Mouse (Mus musculus): ENCODE results near the gene Gm28048. TPM values are rescaled to one million over a fixed set of nuclear protein-coding genes. Genes with fewer than 3 reads are reported as not detected.

Gm28048 gene
- polyA plus RNA-seq, 1 experiment from 2014 or later: 34.8 TPM

- no peak for DNase-seq (ENCODE audit: low spot score)
- 82% methylated on average over 2 of the region's 2 CpGs for WGBS
Observed at GRCm38 (mm10) chr11:22994271-22994670, 12.4 kb upstream of the Gm28048 start.

GRCm38 (mm10) chr11:22991218-22991835 is 9.4 kb upstream of the Gm28048 start:
- Histone ChIP-seq H3K4me1 (replicated peaks; ENCODE audit: insufficient read depth, low read length) (peaks cover 6% of the 10 kb centered on the region), H3K27ac (no peak overlapping the region; the same call in 1 of the 2 replicates), H3K27me3 (ENCODE audit: insufficient read depth, low read length) (no peaks in the 10 kb centered on the region), H3K4me3 (replicated peaks; ENCODE audit: low read depth, low read length) (peak overlapping the region; percentile 77), H3K9me3 (replicated peaks; ENCODE audit: low read length) (no peaks in the 10 kb centered on the region), H3K36me3 (ENCODE audit: insufficient read depth, low read length) (peaks cover 21% of the 10 kb centered on the region; the same call in 1 of the 2 replicates), H3K4me2 (ENCODE audit: low read length) (peak overlapping the region; percentile 68), H3K9ac (ENCODE audit: low read depth, low read length) (peak overlapping the region; percentile 90)
- no peak for TF ChIP-seq CTCF (IDR thresholded peaks at IDR 0.05; ENCODE audit: low read depth)
- DNase-seq (ENCODE audit: low spot score) (no peak), ATAC-seq (replicated peaks; ENCODE audit: low FRiP score, low read depth) (no peak)
- 6% methylated on average over 14 of the region's 14 CpGs for WGBS

More at GRCm38 (mm10) chr11:22994271-22994670, 12.4 kb upstream of the Gm28048 start:
- Histone ChIP-seq H3K4me1 (replicated peaks; ENCODE audit: insufficient read depth, low read length) (peaks cover 6% of the 10 kb centered on the region), H3K27ac (no peak overlapping the region), H3K4me3 (replicated peaks; ENCODE audit: low read depth, low read length) (no peak overlapping the region), H3K9me3 (replicated peaks; ENCODE audit: low read length) (no peaks in the 10 kb centered on the region), H3K36me3 (ENCODE audit: insufficient read depth, low read length) (peaks cover 34% of the 10 kb centered on the region), H3K4me2 (ENCODE audit: low read length) (no peak overlapping the region), H3K27me3 (ENCODE audit: insufficient read depth, low read length) (no peaks in the 10 kb centered on the region), H3K9ac (ENCODE audit: low read depth, low read length) (no peak overlapping the region)
- no peak for TF ChIP-seq CTCF (IDR thresholded peaks at IDR 0.05; ENCODE audit: low read depth)
- ATAC-seq (replicated peaks; ENCODE audit: low FRiP score, low read depth): no peak

- peak within 1 kb of the TSS; percentile 90 for H3K9ac ChIP-seq (ENCODE audit: low read depth, low read length)
- WGBS: under 1% methylated on average over 66 of the region's 66 CpGs
- peaks cover 20% of the 10 kb centered on the region; the same call in 1 of the 2 replicates for H3K36me3 ChIP-seq (ENCODE audit: insufficient read depth, low read length)
- H3K27ac ChIP-seq: peak within 1 kb of the TSS; percentile 92
- peaks cover 6% of the 10 kb centered on the region for H3K4me1 ChIP-seq (replicated peaks; ENCODE audit: insufficient read depth, low read length)
- H3K4me3 ChIP-seq (replicated peaks; ENCODE audit: low read depth, low read length): peak within 1 kb of the TSS; percentile 77
- H3K9me3 ChIP-seq (replicated peaks; ENCODE audit: low read length): no peaks in the 10 kb centered on the region
- no peaks in the 10 kb centered on the region for H3K27me3 ChIP-seq (ENCODE audit: insufficient read depth, low read length)
- DNase-seq (ENCODE audit: low spot score): peak; percentile 97
- TF ChIP-seq CTCF (IDR thresholded peaks at IDR 0.05; ENCODE audit: low read depth): no peak
- ATAC-seq (replicated peaks; ENCODE audit: low FRiP score, low read depth): peak; percentile 98
- peak within 1 kb of the TSS; percentile 68 for H3K4me2 ChIP-seq (ENCODE audit: low read length)
Observed at GRCm38 (mm10) chr11:22990393-22991126, 8.7 kb upstream of the Gm28048 start, which contains the start of gene Cct4. Cct4 (plus strand) TSS chr11:22990519.

DNA sequence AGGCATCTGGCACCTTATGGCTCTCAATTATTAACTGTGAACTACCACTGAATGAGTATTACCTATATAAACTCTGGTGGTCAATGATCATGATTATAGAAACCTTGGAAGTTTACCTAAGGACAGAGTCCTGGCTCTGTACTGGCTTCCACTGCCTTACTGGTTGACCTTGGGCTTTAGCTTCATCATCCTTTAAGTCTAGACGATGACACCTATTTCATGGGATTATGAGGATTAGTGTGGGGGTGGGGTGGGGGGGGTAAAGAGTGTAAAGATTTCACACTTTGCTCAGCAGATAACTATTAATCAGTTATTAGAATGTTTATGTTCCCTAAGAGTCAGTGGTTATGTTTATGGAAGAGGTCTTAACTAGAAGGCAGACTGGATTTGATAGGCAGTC is 7.9 kb upstream of the Gm28048 start:
- no peak for ATAC-seq (replicated peaks; ENCODE audit: low FRiP score, low read depth)

GRCm38 (mm10) chr11:22987357-22987756 is 5.5 kb upstream of the Gm28048 start:
- WGBS: 40% methylated on average over 2 of the region's 2 CpGs
- H3K9me3 ChIP-seq (replicated peaks; ENCODE audit: low read length): no peaks in the 10 kb centered on the region
- H3K27ac ChIP-seq: no peak overlapping the region
- no peak overlapping the region for H3K4me2 ChIP-seq (ENCODE audit: low read length)
- peaks cover 5% of the 10 kb centered on the region for H3K4me1 ChIP-seq (replicated peaks; ENCODE audit: insufficient read depth, low read length)
- peak; percentile 75 for DNase-seq (ENCODE audit: low spot score)
- no peak for ATAC-seq (replicated peaks; ENCODE audit: low FRiP score, low read depth)
- TF ChIP-seq CTCF (IDR thresholded peaks at IDR 0.05; ENCODE audit: low read depth): peak; percentile 89
- no peak overlapping the region for H3K9ac ChIP-seq (ENCODE audit: low read depth, low read length)
- H3K36me3 ChIP-seq (ENCODE audit: insufficient read depth, low read length): no peaks in the 10 kb centered on the region
- H3K27me3 ChIP-seq (ENCODE audit: insufficient read depth, low read length): no peaks in the 10 kb centered on the region
- no peak overlapping the region for H3K4me3 ChIP-seq (replicated peaks; ENCODE audit: low read depth, low read length)

More for the DNA sequence above, 7.9 kb upstream of the Gm28048 start:
- Histone ChIP-seq H3K27ac (peak overlapping the region; percentile 92), H3K36me3 (ENCODE audit: insufficient read depth, low read length) (peaks cover 14% of the 10 kb centered on the region; the same call in 1 of the 2 replicates), H3K4me1 (replicated peaks; ENCODE audit: insufficient read depth, low read length) (peaks cover 6% of the 10 kb centered on the region), H3K4me3 (replicated peaks; ENCODE audit: low read depth, low read length) (peak overlapping the region; percentile 77), H3K9me3 (replicated peaks; ENCODE audit: low read length) (no peaks in the 10 kb centered on the region), H3K27me3 (ENCODE audit: insufficient read depth, low read length) (no peaks in the 10 kb centered on the region), H3K9ac (ENCODE audit: low read depth, low read length) (peak overlapping the region; percentile 90), H3K4me2 (ENCODE audit: low read length) (peak overlapping the region; percentile 68)
- WGBS: 63% methylated on average over 1 of the region's 1 CpGs
- TF ChIP-seq CTCF (IDR thresholded peaks at IDR 0.05; ENCODE audit: low read depth): no peak
- DNase-seq (ENCODE audit: low spot score): no peak

DNA sequence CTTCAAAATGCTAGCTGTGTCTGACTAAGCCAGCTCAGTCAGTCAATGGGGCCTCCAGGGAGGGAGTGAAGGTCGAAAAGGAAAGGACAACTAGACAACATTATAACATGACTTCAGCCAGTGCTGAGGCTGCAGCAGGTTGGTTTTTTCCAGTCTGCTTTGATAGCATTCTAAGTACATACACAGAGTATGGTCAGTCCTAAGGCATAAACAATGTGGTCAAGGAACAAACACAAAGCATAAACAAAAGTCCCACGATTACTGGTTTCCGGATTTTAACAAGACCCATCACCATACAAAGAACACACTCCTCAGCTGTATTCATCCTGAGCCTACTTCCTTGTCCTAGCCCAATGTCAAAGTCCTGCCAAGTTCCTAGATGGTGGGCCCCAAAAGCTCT is 3.6 kb upstream of the Gm28048 start:
- H3K27ac ChIP-seq: no peak overlapping the region

More for the DNA sequence above, 3.6 kb upstream of the Gm28048 start:
- DNase-seq (ENCODE audit: low spot score): no peak
- H3K9ac ChIP-seq (ENCODE audit: low read depth, low read length): no peak overlapping the region
- no peak for TF ChIP-seq CTCF (IDR thresholded peaks at IDR 0.05; ENCODE audit: low read depth)
- H3K27me3 ChIP-seq (ENCODE audit: insufficient read depth, low read length): no peaks in the 10 kb centered on the region
- ATAC-seq (replicated peaks; ENCODE audit: low FRiP score, low read depth): no peak
- H3K4me3 ChIP-seq (replicated peaks; ENCODE audit: low read depth, low read length): no peak overlapping the region
- no peaks in the 10 kb centered on the region for H3K9me3 ChIP-seq (replicated peaks; ENCODE audit: low read length)
- 84% methylated on average over 3 of the region's 3 CpGs for WGBS
- H3K4me1 ChIP-seq (replicated peaks; ENCODE audit: insufficient read depth, low read length): peaks cover 8% of the 10 kb centered on the region; the same call in 1 of the 2 replicates
- no peaks in the 10 kb centered on the region for H3K36me3 ChIP-seq (ENCODE audit: insufficient read depth, low read length)
- H3K4me2 ChIP-seq (ENCODE audit: low read length): no peak overlapping the region
